Mouse (Mus musculus) frontal cortex, postnatal 14 days (tissue): ENCODE measurements around the gene Ncoa1.
"Not testable (repeated sequence)": the region's sequence is repeated elsewhere in the genome, so short reads cannot be mapped to it uniquely, and the experiment has no call there.

Source experiments
- DNase-seq, 2 experiments: peaks; one replicate each; pipeline ENCODE4 v3.0.0; 2022; ENCODE audit warnings: low spot score in 2 of 2

The Ncoa1 gene

GRCm38 (mm10) chr12:4396221-4396620 lies 80.8 kb downstream of the Ncoa1 start:
- no peak for DNase-seq

GRCm38 (mm10) chr12:4392590-4392989 lies 84.4 kb downstream of the Ncoa1 start:
- DNase-seq, result no peak

- no peak for DNase-seq
Observed at GRCm38 (mm10) chr12:4392074-4392473, 84.9 kb downstream of the Ncoa1 start.

- DNase-seq, result no peak
Observed at GRCm38 (mm10) chr12:4391256-4391655, 85.7 kb downstream of the Ncoa1 start.

GRCm38 (mm10) chr12:4390721-4391120 lies 86.3 kb downstream of the Ncoa1 start:
- no peak for DNase-seq

GRCm38 (mm10) chr12:4386077-4386719 lies 90.8 kb downstream of the Ncoa1 start:
- DNase-seq, result no peak

GRCm38 (mm10) chr12:4383061-4383460 lies 93.9 kb downstream of the Ncoa1 start:
- no peak for DNase-seq

- no peak for DNase-seq
Observed at GRCm38 (mm10) chr12:4379298-4379957, 97.6 kb downstream of the Ncoa1 start.

GRCm38 (mm10) chr12:4376475-4376874 lies 100.5 kb downstream of the Ncoa1 start:
- DNase-seq, result no peak

GRCm38 (mm10) chr12:4374816-4375493 lies 102.0 kb downstream of the Ncoa1 start:
- no peak for DNase-seq

GRCm38 (mm10) chr12:4371406-4371805 lies 105.6 kb downstream of the Ncoa1 start:
- no peak for DNase-seq

GRCm38 (mm10) chr12:4365951-4366350 lies 111.0 kb downstream of the Ncoa1 start:
- no peak for DNase-seq

GRCm38 (mm10) chr12:4359475-4359874 lies 117.5 kb downstream of the Ncoa1 start:
- DNase-seq, result no peak

GRCm38 (mm10) chr12:4358653-4359052 lies 118.3 kb downstream of the Ncoa1 start:
- not testable (repeated sequence) for DNase-seq

- DNase-seq, result no peak
Observed at GRCm38 (mm10) chr12:4358100-4358499, 118.9 kb downstream of the Ncoa1 start.

GRCm38 (mm10) chr12:4356834-4357445 lies 120.0 kb downstream of the Ncoa1 start:
- no peak for DNase-seq

- DNase-seq, result no peak
Observed at GRCm38 (mm10) chr12:4355019-4355730, 121.8 kb downstream of the Ncoa1 start.

- no peak for DNase-seq
Observed at GRCm38 (mm10) chr12:4343216-4343615, 133.8 kb downstream of the Ncoa1 start.

- DNase-seq, result no peak
Observed at GRCm38 (mm10) chr12:4342087-4342486, 134.9 kb downstream of the Ncoa1 start.

GRCm38 (mm10) chr12:4340325-4340924 lies 136.6 kb downstream of the Ncoa1 start:
- no peak for DNase-seq

- no peak for DNase-seq
Observed at GRCm38 (mm10) chr12:4323604-4324003, 153.4 kb downstream of the Ncoa1 start.
